Mouse (Mus musculus): ENCODE results near the gene Tgm2.

DNA sequence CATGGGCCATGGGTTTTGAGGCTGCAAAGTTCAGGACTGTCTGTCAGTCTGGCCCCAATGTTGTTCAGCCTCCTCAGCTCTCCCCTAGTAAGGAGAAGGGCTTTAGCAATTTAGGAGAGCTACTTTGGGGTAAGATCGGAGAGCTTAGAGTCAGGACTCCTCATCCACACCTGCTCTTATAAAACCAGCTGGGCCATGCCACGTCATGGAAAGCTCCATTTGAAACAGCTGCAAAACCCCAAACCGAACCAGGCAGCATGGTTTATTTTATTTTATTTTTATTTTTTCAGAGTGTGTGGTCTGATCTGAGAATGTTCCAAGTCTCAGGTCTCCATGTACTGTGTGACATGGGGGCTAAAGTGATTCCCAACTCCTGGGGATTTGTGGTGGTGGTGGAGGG is 46.7 kb downstream of the Tgm2 start:
- TF ChIP-seq CTCF (IDR thresholded peaks at IDR 0.05; ENCODE audit: insufficient read depth, low read length) (no peak), POLR2A (IDR thresholded peaks at IDR 0.05; ENCODE audit: borderline replicate concordance, extremely low read depth, low read depth, low read length) (no peak)

All from lung, adult 2 months (tissue).